Mouse (Mus musculus) liver (tissue): ENCODE results near the gene Grik3.

Source experiments
- DNase-seq: peaks from one replicate; pipeline ENCODE4 v3.0.0-alpha.2; 2020; ENCODE audit warnings: mixed read lengths

Grik3 gene

DNA sequence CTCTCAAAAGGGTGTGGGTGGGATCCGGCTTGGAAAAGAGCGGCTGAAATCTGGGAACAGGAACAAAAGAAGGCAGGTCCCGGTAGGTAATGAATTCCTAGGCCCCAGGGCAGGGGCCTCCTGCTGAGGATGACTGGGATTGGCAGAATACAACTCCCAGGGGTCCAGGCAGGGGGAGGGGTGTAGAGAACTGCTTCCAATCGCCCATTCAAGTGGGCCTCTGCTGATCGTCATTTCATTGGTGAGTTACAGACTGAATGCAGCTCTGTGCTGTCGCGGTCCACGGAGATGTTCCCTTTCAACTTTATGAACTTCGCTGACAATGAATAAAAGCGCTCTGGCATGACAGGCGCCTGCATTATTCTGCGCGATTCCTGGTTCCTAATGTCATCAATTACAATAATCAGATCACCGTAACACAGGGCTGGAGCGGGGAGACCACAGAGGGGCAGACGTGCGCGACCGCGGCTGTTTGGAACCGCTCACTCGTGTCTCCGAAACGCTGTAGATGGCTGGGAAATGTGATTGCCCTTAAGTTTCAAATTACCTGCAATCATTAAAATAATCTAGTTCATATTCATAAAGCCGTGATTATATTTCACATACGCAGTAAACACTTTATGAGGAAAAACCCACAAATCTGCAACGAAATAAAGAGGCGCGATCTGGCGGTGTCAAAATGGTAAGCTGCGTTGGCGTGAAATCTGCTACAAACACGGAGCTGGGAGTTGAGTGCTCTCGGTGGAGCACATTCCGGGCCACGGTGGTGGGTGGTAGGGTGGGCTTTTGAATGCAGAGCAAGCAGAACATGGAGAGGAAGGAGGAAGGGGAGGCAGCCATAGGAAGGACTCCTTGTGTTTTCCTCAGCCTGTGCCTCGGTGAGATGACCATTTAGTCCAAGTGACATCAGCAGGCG lies 239.1 kb downstream of the Grik3 start:
- DNase-seq: no peak

DNA sequence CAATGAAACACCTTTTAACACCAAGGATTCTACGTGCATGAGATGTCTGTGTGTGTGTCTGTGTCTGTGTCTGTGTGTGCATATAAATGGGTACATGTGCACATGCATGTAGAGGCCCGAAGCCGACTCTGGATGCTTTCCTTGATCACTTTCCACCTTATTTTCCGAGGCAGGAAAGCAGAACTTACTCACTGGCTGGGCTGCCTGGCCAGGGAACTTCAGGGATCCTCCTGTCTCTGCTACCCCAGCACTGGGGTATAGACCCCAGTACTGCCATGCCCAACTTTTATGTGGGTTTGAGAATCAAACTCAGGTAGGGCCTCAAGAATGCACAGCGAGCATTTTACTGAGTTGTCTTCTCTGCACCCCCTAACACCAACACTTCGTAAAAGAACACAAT lies 240.3 kb downstream of the Grik3 start:
- DNase-seq: no peak

DNA sequence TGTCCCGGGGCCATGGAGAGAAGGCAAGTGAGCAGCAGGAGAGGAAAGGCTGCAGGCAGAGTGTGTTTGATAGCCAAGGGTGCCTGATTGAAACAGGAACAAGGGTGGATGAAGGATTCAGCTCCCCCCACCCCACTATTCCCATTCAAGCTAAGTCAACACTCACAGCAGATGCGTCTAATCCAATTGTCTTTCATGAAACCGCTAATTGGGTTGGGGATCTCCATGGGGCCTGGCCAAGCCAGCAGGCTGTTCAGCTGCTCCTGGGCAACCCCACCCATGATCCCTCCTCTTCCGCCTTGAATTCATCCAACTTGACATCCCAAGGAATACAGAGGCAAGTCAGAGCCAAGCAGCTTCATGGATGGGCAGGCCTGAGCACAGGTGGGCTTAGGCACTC lies 246.3 kb downstream of the Grik3 start:
- no peak for DNase-seq

DNA sequence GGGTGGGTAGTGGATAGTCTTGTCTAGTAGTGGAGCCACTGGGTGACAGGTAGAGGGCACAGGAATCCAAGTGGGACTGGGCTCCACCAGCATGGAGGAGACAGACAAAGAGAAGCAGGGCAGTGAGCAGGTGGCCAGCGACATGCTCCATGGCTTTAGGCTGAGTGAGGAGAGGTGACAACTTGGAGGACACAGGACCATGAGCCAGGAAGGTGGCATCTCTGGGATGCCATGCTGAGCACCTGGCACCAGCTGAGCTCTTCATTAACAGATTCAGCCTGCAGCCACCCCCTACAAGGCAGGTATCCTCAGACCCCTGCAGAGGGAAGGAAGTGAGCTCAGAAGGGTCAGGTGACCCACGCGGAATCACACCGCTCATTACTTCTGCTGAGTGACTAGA lies 248.3 kb downstream of the Grik3 start:
- DNase-seq: no peak

DNA sequence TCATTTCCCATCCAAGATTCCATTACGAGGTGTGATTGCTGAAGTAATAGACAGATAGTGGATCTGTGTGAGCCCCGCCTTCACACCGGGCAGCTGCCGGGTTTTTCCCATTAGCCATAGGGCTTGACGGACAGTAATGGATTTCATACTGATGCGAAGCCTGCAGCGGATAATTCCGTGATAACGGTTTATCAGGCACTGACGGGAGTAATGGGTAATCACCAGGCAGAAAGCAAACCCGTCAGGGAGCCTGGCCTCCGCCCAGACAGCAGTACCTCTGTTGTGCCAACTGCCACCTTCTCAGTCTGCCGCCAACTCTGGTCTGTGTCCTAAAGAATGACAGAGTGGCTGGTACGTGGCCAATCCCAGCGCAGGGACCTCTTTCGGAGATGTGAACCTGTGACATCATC lies 251.7 kb downstream of the Grik3 start:
- no peak for DNase-seq

DNA sequence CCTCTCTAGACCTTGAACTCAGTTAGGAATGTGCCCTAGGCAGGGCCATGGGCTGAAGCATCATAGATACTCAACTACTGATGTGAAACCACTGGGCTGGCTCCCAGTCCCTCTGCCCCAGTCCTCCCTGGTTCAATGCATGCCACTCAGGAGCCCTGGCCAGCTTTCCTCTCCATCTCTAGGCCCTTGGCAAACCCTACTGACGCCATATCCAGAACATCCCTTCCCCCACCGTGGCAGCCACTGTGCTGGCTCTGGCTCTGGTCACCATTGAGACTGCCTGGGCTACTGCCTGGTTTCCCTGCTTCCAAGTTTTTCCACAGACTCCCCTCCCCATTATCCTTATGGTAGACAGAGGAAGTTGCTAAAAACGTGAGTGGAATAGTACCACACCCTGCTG lies 255.4 kb downstream of the Grik3 start:
- no peak for DNase-seq

DNA sequence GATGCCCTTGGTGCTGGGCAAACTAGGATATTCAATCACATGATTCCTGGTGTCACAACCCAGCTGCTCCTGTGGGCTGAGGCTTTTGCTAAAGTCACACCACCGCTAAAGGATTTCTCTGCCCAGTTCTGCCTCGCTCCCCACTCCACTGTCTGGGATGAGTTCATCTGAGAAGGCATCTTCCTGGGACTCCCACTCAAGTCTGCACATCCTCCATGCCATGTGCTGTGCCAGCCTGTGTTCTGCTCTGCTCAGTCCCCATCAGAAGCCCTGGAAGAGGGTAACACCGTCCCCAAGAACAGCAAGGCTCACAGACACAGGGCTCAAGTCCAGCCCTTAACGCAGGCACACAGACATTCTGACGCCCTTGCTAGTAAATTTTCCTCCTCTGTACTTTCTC lies 265.9 kb downstream of the Grik3 start:
- DNase-seq: no peak

DNA sequence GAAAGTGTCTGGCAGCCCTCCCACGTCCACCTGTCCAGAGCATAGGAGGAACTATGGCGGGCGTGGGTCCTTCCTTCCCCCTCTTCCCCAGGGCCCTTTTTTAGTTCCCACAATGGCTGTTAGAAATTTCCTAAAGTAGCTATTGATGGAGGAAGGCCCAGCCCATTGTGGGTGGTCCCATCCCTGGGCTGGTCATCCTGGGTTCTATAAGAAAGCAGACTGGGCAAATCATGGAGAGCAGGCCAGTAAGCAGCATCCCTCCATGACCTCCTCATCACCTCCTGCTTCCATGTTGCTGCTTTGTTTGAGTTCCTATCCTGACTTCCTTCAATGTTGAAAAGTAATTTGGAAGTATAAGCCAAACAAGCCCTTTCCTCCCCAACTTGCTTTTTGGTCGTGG lies 269.8 kb downstream of the Grik3 start:
- DNase-seq: no peak

DNA sequence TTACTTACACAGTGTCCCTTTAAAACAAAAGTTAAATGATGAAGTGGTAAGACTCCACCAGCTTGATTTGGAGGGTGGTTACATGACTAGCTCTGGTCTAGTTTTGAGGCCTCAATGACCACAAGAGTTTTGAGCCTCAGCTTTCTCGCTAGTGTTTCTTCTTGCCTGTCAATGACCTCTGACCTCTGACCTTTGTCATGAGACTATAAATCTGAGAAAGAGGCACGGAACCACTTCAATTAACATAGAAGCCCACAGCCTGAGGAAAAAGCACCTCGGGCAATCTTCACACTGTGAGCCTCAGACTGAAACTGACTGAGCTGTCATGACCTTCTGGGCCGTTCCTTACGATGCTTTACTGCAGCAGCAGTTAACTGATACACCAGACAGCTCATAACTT lies 272.6 kb downstream of the Grik3 start:
- no peak for DNase-seq
